Mouse (Mus musculus) olfactory bulb, adult 2 months (tissue): ENCODE measurements around the gene Bag2.

Experiments used
- CTCF ChIP-seq: fragments of 200-500 bp; IDR thresholded peaks from 2 replicates; pipeline ENCODE4 v1.5.1; 2012; ENCODE audit warnings: low read depth, mild to moderate bottlenecking, low read length, moderate library complexity; ENCODE audit not compliant: insufficient read depth
- POLR2A ChIP-seq: fragments of 200-500 bp; IDR thresholded peaks from 2 replicates; pipeline ENCODE4 v1.6.1; 2012; ENCODE audit warnings: mild to moderate bottlenecking, low read depth, low read length, moderate library complexity; ENCODE audit not compliant: insufficient read depth

DNA sequence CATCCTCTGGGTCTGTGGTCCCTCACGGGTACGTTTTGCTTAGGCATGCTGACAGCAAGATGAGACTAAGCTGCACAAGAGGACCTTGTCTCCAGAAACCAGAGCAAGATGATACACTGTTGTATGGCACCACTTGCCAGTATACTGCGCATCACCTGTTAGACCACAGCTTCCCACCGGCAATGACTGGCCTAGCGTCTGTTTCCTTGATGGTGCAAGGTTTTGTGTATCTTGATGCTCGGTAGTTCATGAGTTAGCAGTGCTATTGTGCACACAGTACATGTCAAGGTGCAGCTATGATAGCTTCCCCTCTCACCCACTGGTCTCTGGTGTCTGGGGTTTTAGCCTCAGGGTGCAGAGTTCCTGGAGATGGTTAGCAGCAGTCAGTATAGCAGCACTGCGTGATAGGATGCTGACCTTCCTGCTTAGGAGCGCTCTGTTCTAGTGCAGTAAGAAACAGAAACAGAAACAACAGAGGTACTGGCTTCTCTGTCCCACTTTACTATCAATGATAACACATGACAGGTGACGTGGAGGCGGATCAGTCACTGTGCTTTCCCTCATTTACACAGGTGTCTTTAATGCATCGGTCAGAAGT is 18.8 kb downstream of the Bag2 start:
- no peak for TF ChIP-seq CTCF
- TF ChIP-seq POLR2A = no peak
